Mouse (Mus musculus) inflammation-experienced regulatory T-cells, adult 6 months (primary cell): Measurements from ENCODE around the gene 1700014D04Rik. TPM values are rescaled to one million over a fixed set of nuclear protein-coding genes. Genes with fewer than 3 reads are reported as not detected.
"Not testable (repeated sequence)": the region's sequence is repeated elsewhere in the genome, so short reads cannot be mapped to it uniquely, and the experiment has no call there.

Source experiments
- ATAC-seq: one replicate; pipeline ENCODE4 v1.8.0; 2017
- polyA plus RNA-seq, 3 experiments: library from polyadenylated mRNA; unstranded; fragments of 100-300 nt; shearing (Covaris generic); gene quantifications; one replicate each; pipeline ENCODE4 v1.2.1; 2017

The 1700014D04Rik gene
- polyA plus RNA-seq, result not detected

DNA sequence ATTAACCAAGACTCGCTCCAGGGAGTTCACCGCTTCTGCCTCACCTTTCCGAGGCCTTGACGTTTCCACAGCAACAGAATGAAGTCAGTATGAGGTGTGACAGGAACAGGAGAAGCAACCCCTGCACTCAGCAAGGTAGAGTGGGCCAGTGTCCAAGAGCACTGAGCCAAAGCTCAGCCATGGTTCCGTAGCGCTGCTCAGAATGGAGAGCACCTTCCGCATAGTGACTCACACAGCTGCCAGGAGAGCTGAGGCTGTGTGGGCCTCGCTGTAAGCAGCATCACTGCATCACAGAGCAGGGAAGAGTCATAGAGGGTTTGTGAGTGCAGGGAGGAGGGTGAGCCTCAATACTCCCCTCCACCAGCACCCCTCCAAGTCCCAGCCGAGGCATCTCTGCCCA is at the start of gene 1700014D04Rik:
TSS of gene 1700014D04Rik (minus strand) at position 42 of the 400 bp plus-strand sequence.
- no peak for ATAC-seq

DNA sequence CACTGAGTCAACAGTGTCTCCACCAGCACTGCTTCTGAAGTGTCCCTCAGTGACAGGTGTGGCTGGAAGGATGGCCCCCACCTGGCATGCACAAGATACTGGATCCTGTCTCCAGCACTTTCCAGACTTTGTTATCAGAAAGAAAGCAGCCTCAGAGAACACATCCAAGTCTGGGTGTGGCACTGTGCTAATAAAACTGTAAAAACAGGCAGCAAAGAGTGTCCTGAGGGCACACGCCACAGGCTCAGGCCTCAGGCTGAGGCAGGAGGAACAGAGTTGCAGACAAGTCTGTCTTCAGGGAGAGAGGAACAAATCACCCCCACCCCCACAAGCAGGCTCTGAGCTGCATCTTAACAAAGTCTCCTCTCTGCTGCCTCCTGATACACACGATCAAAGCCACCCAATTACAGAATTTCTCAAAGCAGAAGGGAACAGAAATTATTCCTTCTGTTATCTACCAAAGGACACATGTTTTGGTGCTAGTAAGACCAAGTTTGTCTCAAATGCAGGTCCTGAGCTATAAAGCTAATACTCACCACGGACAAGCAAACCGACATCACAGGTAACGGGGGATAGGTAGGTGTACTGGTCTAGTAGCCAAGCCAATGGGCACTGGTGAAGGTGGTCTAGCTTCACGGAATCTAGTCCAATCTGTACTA is 49.4 kb upstream of the 1700014D04Rik start:
- ATAC-seq, result no peak

DNA sequence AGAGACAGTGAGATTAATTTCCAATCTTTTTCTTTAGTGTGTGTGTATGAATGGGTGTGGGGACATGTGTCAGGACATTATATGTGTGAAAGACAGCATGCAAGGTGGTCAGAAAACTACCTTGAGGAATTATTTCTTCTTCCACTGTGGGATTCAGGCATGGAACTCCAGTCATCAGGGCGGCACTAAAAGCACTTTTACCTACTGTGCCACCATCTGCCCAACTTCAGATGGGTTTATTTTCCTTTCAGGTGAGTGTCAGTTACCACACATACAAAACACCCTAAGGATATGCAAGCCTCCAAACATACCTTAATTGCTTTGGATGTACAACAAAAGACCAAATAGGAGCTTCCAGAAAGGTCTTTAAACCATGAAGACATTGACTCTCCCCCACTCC is 48.2 kb upstream of the 1700014D04Rik start:
- no peak for ATAC-seq

DNA sequence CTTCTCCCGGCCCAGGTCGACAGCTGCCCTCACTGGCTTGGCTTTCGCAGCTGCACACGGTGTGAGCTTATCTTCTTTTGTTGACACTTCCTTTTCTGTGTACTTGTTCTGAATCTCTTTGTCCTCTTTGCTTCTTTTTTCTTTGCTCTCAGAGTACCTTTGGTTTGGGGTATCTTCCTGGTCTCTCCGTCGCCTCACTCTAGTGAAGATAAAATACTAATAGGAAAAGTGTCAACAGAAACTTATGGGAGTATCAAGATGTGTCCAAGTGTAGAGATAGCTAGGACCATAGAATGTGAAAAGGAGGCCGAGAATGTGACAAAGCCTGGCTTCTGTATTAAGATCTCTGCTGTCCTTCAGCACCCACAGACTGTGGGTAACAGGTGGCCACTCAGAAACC is 35.6 kb upstream of the 1700014D04Rik start, which contains the start of gene Gm49354:
TSS of gene Gm49354 (minus strand) at position 101 of the 400 bp plus-strand sequence.
- no peak for ATAC-seq

DNA sequence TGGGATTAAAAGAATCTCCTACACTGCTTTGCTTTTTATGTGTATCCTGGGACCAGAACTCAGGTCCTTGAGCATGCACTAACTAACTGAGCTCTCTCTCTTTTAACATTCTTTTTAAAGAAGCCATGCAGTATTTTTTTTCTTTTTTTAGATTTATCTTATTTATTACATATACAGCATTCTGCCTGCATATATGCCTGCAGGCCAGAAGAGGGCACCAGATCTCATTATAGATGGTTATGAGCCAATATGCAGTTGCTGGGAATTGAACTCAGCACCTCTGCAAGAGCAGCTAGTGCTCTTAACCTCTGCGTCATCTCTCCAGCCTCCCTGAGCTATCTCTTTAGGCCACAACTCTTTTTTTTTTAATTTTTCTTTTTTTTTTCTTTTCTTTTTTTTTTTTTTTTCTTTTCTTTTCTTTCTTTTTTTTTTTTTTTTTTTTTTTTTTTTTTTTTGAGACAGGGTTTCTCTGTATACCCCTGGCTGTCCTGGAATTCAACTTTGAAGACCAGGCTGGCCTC is 33.3 kb upstream of the 1700014D04Rik start:
- not testable (repeated sequence) for ATAC-seq

DNA sequence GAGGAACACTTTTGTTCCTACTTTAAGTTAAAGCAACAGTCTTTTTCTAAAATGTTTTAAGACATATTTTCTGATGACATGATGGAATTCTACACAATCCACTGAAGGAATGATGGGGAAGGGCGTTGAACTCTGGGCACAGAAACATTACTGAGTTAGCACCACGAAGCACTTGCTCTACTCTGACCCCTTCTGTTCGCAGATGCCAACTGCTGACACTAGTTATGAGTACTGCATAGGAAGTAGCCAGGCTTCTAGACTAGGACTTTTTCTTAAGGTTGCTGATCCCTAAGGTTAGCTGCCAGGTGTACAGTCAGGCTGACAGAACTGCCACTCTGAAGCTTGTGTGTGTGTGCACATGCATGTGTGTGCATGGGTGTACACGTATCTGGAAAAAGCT is 32.7 kb upstream of the 1700014D04Rik start:
- peak; percentile 65 for ATAC-seq

DNA sequence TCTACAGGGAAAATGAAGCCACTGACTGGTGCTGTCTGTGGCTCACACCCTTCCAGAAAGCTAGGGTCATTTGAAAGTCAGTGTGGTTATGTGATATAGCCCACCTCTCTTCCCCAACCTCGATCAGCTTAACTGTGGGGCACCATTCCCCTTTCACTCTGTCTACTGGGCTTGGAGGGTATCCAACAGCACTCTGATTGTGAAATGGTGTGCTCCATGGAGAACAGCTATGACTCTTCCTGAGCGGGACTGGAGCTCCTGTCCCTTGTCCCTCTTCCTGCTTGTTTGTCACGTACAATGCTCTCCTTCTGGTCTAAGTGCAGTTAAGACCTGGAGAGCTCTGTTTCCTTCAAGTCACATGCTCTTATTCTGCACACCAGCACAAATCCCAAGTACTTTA is 28.6 kb upstream of the 1700014D04Rik start:
- no peak for ATAC-seq

DNA sequence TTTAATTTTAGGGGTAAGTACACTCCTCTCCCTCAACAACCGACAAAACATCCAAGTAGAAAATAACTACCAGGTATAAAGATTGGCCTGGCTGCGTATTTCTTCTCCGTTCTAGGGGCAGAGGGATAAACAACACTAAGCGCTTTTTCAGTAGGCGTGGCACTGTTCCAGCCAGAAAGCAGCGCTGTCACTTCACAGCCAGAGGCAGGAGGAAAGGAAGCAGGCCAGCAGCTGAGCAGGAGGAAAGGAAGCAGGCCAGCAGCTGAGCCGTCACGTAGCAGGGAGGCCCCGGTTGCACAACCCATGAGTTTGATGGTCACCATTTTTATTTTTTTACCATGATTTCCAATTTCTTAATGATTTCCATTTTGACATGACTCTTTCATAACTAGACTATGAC is 24.7 kb upstream of the 1700014D04Rik start:
- peak; percentile 12 for ATAC-seq

DNA sequence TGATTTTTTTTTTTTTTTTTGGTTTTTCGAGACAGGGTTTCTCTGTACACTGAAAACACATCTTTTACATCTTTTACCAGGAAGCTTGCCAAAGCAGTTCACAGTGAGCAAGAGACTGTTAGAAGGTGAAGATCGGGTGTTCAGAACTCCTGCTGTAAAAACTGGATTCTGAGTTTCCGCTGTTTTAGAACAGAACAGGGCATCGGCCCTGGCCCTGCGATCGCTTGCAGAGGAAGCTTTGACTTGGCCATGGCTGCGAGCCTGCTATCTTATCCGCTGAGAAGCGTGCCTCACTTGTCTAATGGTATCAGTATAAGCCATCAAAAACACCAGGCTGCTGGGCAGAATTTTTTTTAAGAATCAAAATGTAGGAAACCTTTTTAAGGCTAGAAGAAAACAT is 24.3 kb upstream of the 1700014D04Rik start:
- ATAC-seq, result no peak

DNA sequence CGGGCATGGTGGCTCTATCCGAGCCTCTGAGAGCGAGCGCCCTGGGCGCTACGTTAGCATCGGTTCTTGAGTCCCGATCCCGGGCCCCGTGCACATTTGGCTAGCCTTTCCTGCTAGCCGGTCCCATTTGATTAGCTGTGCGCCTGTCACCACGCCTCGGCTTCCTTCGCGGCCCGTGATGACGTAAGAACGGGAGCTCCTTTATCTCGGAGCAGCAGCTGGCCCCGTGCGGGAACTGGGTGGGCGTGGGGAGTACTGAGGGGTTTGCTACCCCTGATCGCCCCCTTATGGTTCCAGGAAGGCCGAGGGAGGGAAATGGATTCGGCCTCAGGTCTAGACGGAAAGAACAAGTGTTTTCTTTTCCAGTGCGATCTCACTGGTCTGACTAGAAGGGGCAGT is 23.6 kb upstream of the 1700014D04Rik start:
- ATAC-seq, result peak; percentile 60

DNA sequence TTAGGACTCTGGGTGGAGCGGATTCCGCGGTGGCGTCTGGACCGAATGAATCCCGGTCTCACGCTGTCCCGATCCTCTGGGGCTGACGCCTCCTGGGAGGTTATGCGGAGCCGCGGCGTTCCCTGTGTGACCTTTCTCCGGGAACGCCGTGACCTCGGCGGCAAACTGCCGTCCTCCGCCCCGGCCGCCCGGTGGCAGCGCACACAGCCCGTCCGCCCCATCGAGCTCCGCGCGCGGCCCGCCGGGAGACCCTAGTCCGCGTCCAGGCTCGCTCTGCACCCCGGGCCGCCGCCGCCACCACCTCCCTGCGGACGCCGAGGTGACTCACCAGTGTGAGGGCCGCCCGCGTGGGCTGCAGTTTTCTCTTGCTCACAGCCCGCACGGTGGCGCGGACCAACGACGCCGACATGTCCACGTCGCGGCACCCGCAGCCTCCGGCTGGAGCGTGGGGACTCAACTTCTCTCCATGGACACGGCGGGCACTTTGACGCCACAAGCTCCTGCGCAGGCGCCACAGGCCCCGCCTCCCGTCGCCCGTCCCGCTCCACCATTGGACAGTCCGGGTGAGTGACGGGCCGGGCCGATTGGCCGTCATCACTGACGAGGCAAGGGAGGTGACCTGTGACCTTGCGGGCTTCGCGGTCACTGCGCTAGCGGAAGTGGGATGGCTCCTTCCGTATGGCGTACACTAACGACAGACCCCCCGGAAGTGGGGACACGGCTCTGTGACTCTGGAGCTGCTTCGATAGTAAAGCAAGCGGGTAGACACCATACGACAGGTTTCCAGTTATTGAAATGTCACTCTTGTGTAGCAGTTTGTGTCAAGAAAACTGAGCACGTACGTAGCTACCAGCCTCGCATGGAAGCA is 23.0 kb upstream of the 1700014D04Rik start, which contains the start of gene Isca1:
TSS of gene Isca1 (minus strand) at position 515 of the 868 bp plus-strand sequence.
- peak; percentile 94 for ATAC-seq

DNA sequence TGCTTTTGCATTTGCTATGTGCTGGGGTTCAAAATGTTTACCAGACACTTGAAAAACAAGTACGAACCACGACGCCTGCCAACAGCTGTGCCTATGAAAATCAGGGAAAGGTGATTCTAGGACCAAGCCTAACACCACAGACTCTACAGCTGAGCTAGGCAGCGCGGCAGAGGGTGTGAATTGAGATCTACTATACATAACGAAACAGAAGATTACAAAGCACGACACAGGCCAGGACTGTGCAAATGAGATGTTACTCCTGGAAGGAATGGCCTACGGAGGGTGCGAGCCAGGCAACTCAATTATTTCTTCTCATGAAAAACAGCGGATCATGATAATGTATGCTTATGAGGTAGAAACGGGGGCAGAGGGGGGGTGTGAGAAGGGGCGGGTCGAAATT is 22.0 kb upstream of the 1700014D04Rik start:
- ATAC-seq, result no peak

DNA sequence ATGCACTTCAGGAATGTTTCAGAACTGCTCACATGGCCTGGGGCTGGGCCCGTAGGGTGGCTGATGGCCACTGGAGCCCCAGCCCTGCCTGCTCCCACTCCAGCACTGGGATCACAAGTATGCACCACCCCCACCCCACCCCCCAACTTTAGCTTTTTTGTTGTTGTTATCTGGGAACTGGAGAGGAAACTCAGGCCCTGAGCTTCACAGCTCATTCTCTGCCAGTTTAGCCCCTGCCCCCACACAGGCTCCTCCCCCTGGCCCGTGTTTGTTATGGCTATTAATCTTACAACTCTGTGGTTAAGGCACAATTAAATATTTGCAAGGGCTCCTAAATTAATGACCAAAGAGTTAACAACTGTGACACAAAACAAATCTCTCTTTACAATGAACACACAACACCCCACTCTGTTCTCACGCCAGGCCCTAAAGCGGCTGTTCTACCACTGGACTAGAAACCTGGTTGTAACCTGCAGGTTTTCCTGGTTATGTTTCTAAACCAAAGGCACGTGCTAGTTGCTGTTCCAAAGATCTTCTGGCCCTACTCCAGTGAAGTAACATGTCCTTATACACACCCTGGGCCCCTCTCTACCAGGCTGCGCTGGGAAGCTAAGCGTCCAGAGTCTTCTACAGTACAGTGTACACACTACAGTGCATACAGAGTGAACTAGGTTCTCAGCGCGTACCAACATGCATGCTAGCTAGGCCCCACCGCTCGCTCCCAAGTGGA is 20.4 kb upstream of the 1700014D04Rik start:
- ATAC-seq, result no peak

DNA sequence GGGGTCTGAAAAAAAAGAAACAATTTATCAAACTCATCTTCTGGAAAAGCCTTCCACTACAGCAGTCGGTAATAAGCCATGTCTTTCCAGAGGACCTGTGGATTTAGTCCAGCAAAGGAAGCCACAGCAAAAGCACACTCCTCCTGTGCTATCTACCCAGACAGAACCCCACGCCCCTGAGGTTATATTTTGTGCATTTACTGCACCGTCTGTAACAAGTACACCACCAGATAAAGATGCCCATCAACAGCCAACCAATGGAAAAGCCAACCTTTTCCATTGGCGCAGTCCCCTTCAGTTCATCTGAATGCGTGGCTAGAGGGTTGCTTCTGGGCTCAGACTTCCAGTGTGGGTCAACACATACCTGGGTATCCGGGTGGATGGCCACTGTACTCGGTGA is 16.2 kb upstream of the 1700014D04Rik start:
- ATAC-seq, result no peak

DNA sequence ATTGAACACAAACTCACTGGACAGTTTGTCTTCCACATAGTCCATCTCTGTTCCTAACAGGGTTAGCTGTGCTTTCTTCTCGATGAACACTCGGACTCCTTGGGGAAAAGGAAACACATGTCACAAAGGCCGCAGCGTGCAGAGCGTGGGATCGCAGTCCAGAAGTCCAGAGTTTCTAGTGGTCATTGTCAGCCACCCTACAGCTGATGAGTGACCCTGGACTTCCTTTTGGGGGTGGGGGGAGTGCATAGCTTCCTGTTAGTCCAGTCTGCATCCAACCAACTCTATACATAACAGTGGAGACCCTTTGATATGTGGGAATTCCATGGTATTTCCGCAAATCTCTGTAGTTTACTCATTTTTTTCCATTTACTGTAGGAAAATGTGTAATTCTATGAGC is 10.4 kb upstream of the 1700014D04Rik start:
- no peak for ATAC-seq

DNA sequence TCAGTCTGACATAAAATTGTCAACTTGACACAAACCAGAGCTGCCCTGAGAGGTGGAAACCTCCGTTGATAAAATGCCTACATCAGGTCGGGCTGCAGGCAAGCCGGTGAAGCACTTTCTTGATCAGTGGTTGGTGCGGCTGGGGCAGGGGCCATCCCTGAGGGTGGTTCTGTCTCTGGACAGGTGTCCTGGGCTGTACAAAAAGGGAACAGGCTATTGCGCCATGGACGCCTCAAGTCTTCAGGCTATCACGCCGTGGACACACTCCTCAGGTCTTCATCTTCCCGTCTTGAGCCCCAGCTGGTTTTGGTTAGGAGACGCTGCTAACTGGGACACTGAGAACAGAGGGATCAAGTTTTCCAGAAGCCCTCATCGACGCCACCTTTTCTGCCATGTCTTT is 3.8 kb upstream of the 1700014D04Rik start:
- no peak for ATAC-seq

DNA sequence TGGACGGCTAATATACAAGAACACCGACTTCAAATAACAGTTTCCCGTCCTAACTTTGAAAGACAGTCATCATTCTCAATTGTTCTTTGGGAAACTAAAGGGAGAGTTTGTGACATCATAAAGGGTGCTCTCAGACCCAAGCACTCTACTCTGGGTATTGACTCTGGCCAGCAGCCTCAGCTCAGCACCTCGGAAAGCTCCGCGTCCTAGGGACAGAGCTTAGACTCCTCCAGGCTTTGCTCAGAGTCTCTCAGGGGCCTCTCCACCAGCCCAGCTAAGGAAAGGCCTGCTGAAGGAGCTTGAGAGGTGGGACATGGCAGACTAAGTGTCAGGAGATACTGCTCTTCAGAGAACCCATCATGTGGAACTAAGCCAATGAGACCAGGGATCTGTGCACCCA is 388 bp downstream of the 1700014D04Rik start:
- no peak for ATAC-seq

DNA sequence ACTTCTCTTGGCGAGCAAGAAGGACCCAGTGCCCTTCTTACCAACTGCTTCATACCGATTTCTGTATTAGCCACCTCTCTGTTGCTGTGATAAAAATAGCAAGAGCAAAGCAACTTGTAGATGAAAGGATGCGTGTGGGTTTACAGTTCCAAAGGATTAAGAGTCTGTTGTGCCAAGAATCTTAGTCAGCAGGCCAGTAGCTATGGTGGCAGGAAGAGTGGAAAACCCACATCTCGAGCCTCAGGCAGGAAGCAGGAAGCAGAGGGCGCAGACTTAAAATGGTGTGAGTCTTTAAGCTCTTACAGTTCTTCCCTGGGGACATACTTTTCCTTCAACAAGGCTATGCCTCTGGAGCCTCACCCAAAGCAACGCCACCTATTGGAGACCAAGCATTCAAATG is 1.1 kb downstream of the 1700014D04Rik start:
- no peak for ATAC-seq

DNA sequence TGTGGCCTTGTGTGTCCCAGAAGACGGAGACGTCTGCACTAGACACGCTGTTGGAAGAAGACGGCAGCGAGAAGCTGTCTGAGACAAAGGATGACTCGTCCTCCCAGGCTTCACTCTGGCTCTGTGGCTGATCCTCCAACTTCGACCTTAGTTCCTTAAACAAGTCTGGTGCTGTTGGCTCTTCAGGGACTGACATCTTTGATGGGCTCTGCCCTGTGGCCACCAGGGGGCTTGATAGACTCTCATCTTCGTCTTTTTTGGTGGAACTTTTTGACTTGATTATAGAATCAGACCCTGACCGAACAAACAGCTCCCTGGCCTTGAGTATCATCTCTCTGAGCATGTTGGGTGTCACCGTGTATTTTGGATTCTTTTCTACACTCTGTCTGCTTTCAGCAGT is 4.9 kb downstream of the 1700014D04Rik start:
- no peak for ATAC-seq

DNA sequence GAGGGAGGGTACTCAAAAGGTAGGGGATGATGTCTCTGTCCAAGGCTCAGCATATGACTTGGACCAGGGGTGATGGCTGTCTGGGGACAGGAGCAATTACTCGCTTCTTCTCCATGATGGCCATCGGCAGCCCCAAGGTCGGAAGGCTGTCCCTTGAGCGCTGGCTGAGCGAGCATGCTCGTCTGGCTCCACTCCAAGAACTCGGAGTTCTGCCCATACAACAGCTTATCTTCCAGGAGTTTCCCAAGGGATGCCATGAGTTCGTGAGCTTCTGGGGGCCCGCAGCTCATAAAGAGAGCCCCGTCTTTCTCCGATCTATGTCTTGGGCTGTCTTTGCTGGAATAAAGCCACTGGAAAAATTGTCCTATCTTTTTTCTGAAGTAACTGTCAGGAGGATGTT is 5.5 kb downstream of the 1700014D04Rik start:
- no peak for ATAC-seq

DNA sequence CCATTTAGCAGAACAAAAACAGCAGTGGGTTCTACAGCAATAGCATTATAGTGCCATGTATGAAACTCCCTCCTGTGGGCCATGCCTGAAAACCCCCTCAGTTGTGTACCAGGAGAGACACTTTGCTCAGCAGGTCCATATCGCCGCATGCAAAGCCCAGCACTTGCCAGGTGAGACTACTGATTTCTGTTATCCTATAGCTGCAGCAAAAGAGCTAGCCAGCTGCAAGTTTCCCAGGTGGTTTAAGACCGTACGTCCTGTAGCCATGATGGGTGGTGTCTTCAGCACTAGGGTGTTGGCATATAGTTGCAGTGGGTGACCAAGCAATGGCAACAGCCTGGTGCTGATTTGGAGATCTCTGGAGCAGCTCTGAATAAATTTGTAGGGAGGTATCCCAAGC is 7.2 kb downstream of the 1700014D04Rik start:
- ATAC-seq, result no peak

DNA sequence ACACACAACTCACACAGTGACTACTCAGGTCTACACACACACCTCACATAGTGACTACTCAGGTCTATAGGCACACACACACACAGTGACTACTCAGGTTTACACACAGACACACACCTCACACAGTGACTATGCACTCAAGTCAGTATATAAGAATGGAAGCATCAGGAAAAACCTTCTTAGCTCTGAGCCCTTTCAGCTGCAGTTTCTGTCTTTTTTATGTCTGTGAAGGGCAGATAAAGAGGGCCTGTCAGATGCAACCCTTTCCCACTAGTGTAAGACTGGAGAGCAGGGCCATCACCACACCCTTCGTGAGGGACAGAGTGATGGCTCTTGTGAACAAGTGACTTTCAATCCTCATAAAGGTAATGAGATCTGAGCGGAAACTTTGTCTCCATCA is 8.1 kb downstream of the 1700014D04Rik start:
- ATAC-seq, result no peak

DNA sequence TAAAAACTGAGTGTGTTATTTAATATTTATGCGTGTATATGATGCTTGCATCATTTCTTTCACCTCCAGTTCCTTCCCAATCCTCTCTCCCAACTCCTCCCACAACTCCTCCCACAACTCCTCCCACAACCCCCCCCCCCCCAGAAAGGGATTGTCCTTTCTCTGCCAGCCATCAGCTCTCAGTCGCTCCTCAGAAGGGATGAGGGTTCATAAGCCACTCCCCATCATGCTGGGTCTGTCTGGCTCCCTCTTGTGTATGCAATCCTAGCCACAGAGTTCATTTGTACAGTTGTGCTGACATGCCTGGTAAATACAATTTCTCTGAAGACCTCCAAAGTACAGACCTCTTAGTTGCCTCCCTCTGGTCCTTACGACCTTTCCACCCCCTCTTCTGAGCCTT is 11.4 kb downstream of the 1700014D04Rik start:
- ATAC-seq, result no peak
